Mouse (Mus musculus) MEL (cell line): ENCODE data around the gene Usp44. TPM values are rescaled to one million over a fixed set of nuclear protein-coding genes. Genes with fewer than 3 reads are reported as not detected.
A peak's percentile ranks its signal among the peaks of the same experiment; 100 is the strongest.

Experiments used
- DNase-seq: peaks from one replicate; pipeline ENCODE4 v3.0.0; 2011; ENCODE audit warnings: low read depth, low spot score
- H3K27ac ChIP-seq: 2 replicates; pipeline ENCODE4 v1.5.1; 2012; ENCODE audit warnings: low read depth, mild to moderate bottlenecking, control low read depth, low read length, moderate library complexity; ENCODE audit not compliant: control insufficient read depth
- H3K27me3 ChIP-seq, 2 experiments: fragments of 150-350 bp in 1 of 2; sonication (generic) in 1 of 2; 2 replicates each; pipeline ENCODE4 v1.6.1; 2012; ENCODE audit warnings: low read length in 2 of 2, mild to moderate bottlenecking in 2 of 2, improper control_type of control experiment in 1 of 2, moderate library complexity in 1 of 2; ENCODE audit not compliant: insufficient read depth in 2 of 2, control insufficient read depth in 1 of 2
- H3K36me3 ChIP-seq, 2 experiments: 2 replicates each; pipeline ENCODE4 v1.6.1; 2012 to 2014; ENCODE audit warnings: low read length in 2 of 2, improper control_type of control experiment in 1 of 2, inconsistent platforms in 1 of 2, mild to moderate bottlenecking in 1 of 2; ENCODE audit not compliant: insufficient read depth in 2 of 2, control insufficient read depth in 1 of 2
- H3K4me1 ChIP-seq, 2 experiments: fragments of 150-350 bp in 1 of 2; sonication (generic) in 1 of 2; 2 replicates each; pipeline ENCODE4 v1.6.1; 2012; ENCODE audit warnings: low read length in 2 of 2, improper control_type of control experiment in 1 of 2, mild to moderate bottlenecking in 1 of 2; ENCODE audit not compliant: insufficient read depth in 2 of 2, control insufficient read depth in 1 of 2
- H3K4me3 ChIP-seq, 2 experiments: fragments of 150-350 bp in 1 of 2; sonication (generic) in 1 of 2; 2 replicates each; pipeline ENCODE4 v1.5.1; 2012; ENCODE audit warnings: low read depth in 2 of 2, low read length in 2 of 2, mild to moderate bottlenecking in 2 of 2, moderate library complexity in 2 of 2, control low read depth in 1 of 2, improper control_type of control experiment in 1 of 2; ENCODE audit not compliant: control insufficient read depth in 1 of 2, insufficient read depth in 1 of 2
- H3K79me2 ChIP-seq: 2 replicates; pipeline ENCODE4 v1.6.1; 2012; ENCODE audit warnings: mild to moderate bottlenecking, low read length, moderate library complexity; ENCODE audit not compliant: control insufficient read depth, poor library complexity, insufficient read depth
- H3K9ac ChIP-seq: 2 replicates; pipeline ENCODE4 v1.6.1; 2012; ENCODE audit warnings: low read depth, mild to moderate bottlenecking, control low read depth, low read length, moderate library complexity; ENCODE audit not compliant: control insufficient read depth, poor library complexity, severe bottlenecking
- H3K9me3 ChIP-seq: fragments of 150-350 bp; sonication (generic); replicated peaks from 2 replicates; pipeline ENCODE4 v1.6.1; 2012; ENCODE audit warnings: mild to moderate bottlenecking, low read length, improper control_type of control experiment, moderate library complexity; ENCODE audit not compliant: insufficient read depth
- CHD2 ChIP-seq: IDR thresholded peaks from 2 replicates; pipeline ENCODE4 v1.6.1; 2011; ENCODE audit warnings: low read length, improper control_type of control experiment
- E2F4 ChIP-seq: IDR thresholded peaks from 2 replicates; pipeline ENCODE4 v1.6.1; 2011; ENCODE audit warnings: low read depth, low read length, improper control_type of control experiment, borderline replicate concordance
- EP300 ChIP-seq, 2 experiments: IDR thresholded peaks; 2 replicates each; pipeline ENCODE4 v1.6.1; 2011; ENCODE audit warnings: improper control_type of control experiment in 2 of 2, low read length in 2 of 2, low read depth in 1 of 2, mild to moderate bottlenecking in 1 of 2
- ETS1 ChIP-seq: IDR thresholded peaks from 2 replicates; pipeline ENCODE4 v1.6.1; 2012; ENCODE audit warnings: low read depth, mild to moderate bottlenecking, inconsistent platforms, low read length, improper control_type of control experiment, moderate library complexity
- GABPA ChIP-seq: IDR thresholded peaks from 2 replicates; pipeline ENCODE4 v1.6.1; 2012; ENCODE audit warnings: low read depth, mild to moderate bottlenecking, inconsistent platforms, low read length, improper control_type of control experiment, moderate library complexity
- GATA1 ChIP-seq: IDR thresholded peaks from 2 replicates; pipeline ENCODE4 v1.6.1; 2011; ENCODE audit warnings: low read depth, low read length, improper control_type of control experiment
- JUND ChIP-seq: IDR thresholded peaks from 2 replicates; pipeline ENCODE4 v1.6.1; 2011; ENCODE audit warnings: low read depth, mild to moderate bottlenecking, improper control_type of control experiment, low read length
- KAT2A ChIP-seq: conservative IDR thresholded peaks from 2 replicates; pipeline ENCODE4 v1.6.1; 2012; ENCODE audit warnings: low read depth, low read length, improper control_type of control experiment, inconsistent platforms
- MAFK ChIP-seq: IDR thresholded peaks from 2 replicates; pipeline ENCODE4 v1.6.1; 2011; ENCODE audit warnings: low read depth, mild to moderate bottlenecking, low read length, improper control_type of control experiment, borderline replicate concordance
- MAX ChIP-seq: IDR thresholded peaks from 2 replicates; pipeline ENCODE4 v1.6.1; 2011; ENCODE audit warnings: low read length, improper control_type of control experiment
- MAZ ChIP-seq: IDR thresholded peaks from 2 replicates; pipeline ENCODE4 v1.6.1; 2012; ENCODE audit warnings: low read depth, mild to moderate bottlenecking, inconsistent platforms, low read length, improper control_type of control experiment
- MXI1 ChIP-seq: IDR thresholded peaks from 2 replicates; pipeline ENCODE4 v1.6.1; 2011; ENCODE audit warnings: mild to moderate bottlenecking, low read depth, low read length, improper control_type of control experiment
- MYB ChIP-seq: IDR thresholded peaks from 2 replicates; pipeline ENCODE4 v1.6.1; 2011; ENCODE audit warnings: mild to moderate bottlenecking, low read depth, low read length, improper control_type of control experiment
- MYC ChIP-seq: IDR thresholded peaks from 2 replicates; pipeline ENCODE4 v1.6.1; 2011; ENCODE audit warnings: low read depth, mild to moderate bottlenecking, low read length, improper control_type of control experiment, moderate library complexity
- NELFE ChIP-seq: IDR thresholded peaks from 2 replicates; pipeline ENCODE4 v1.6.1; 2011; ENCODE audit warnings: low read depth, low read length, improper control_type of control experiment
- NRF1 ChIP-seq: IDR thresholded peaks from 2 replicates; pipeline ENCODE4 v1.6.1; 2014; ENCODE audit warnings: low read depth, mild to moderate bottlenecking, inconsistent platforms, low read length, improper control_type of control experiment, moderate library complexity; ENCODE audit not compliant: poor library complexity, insufficient read depth, severe bottlenecking
- POLR2AphosphoS2 ChIP-seq: IDR thresholded peaks from 2 replicates; pipeline ENCODE4 v1.6.1; 2011; ENCODE audit warnings: low read length, improper control_type of control experiment
- POLR2AphosphoS5 ChIP-seq: IDR thresholded peaks from 2 replicates; pipeline ENCODE4 v1.6.1; 2012; ENCODE audit warnings: low read depth, borderline replicate concordance, mild to moderate bottlenecking, inconsistent platforms, low read length, moderate library complexity, mixed read lengths
- RAD21 ChIP-seq: IDR thresholded peaks from 2 replicates; pipeline ENCODE4 v1.6.1; 2011; ENCODE audit warnings: mild to moderate bottlenecking, low read depth, low read length, improper control_type of control experiment
- RCOR1 ChIP-seq: IDR thresholded peaks from 2 replicates; pipeline ENCODE4 v1.6.1; 2012; ENCODE audit warnings: low read depth, mild to moderate bottlenecking, inconsistent platforms, low read length, improper control_type of control experiment
- SIN3A ChIP-seq: IDR thresholded peaks from 2 replicates; pipeline ENCODE4 v1.6.1; 2012; ENCODE audit warnings: low read length, improper control_type of control experiment, inconsistent platforms
- SMC3 ChIP-seq: IDR thresholded peaks from 2 replicates; pipeline ENCODE4 v1.6.1; 2011; ENCODE audit warnings: low read depth, low read length, improper control_type of control experiment
- TAL1 ChIP-seq: IDR thresholded peaks from 2 replicates; pipeline ENCODE4 v1.6.1; 2012; ENCODE audit warnings: mild to moderate bottlenecking, inconsistent platforms, low read length, moderate library complexity, mixed read lengths
- UBTF ChIP-seq: IDR thresholded peaks from 2 replicates; pipeline ENCODE4 v1.6.1; 2012; ENCODE audit warnings: low read depth, mild to moderate bottlenecking, inconsistent platforms, low read length, improper control_type of control experiment, moderate library complexity, borderline replicate concordance; ENCODE audit not compliant: insufficient read depth
- USF1 ChIP-seq: IDR thresholded peaks from 2 replicates; pipeline ENCODE4 v1.6.1; 2014; ENCODE audit warnings: low read depth, mild to moderate bottlenecking, inconsistent platforms, low read length, improper control_type of control experiment, moderate library complexity
- USF2 ChIP-seq, 2 experiments: IDR thresholded peaks; 2 replicates each; pipeline ENCODE4 v1.6.1; 2011 to 2012; ENCODE audit warnings: improper control_type of control experiment in 2 of 2, low read length in 2 of 2, borderline replicate concordance in 1 of 2, inconsistent platforms in 1 of 2, low read depth in 1 of 2, mild to moderate bottlenecking in 1 of 2; ENCODE audit not compliant: insufficient read depth in 1 of 2
- ZC3H11A ChIP-seq: IDR thresholded peaks from 2 replicates; pipeline ENCODE4 v1.6.1; 2012; ENCODE audit warnings: low read depth, mild to moderate bottlenecking, inconsistent platforms, low read length, improper control_type of control experiment
- ZNF384 ChIP-seq: IDR thresholded peaks from 2 replicates; pipeline ENCODE4 v1.6.1; 2012; ENCODE audit warnings: low read depth, mild to moderate bottlenecking, inconsistent platforms, low read length, improper control_type of control experiment
- polyA plus RNA-seq, 2 experiments: library from polyadenylated mRNA; stranded (reverse) in 1 of 2; unstranded in 1 of 2; fragments of >175 nt in 1 of 2; fragments of >200 nt in 1 of 2; gene quantifications; 2 replicates each; pipeline versions ENCODE4 v1.2.1 to v1.2.4; 2012; ENCODE audit warnings: low replicate concordance in 2 of 2, low read depth in 1 of 2; ENCODE audit not compliant: insufficient read length in 2 of 2, insufficient read depth in 1 of 2, missing spikeins in 1 of 2
- total RNA-seq: library from RNA; depleted of rRNA; stranded (reverse); fragments of 300-350 nt; gene quantifications from 2 replicates; pipeline ENCODE4 v1.2.3, GENCODE M21; 2012

The Usp44 gene
- total and polyA plus RNA-seq, 3 experiments: 0.12 to 1.4 TPM; not detected in 1

DNA sequence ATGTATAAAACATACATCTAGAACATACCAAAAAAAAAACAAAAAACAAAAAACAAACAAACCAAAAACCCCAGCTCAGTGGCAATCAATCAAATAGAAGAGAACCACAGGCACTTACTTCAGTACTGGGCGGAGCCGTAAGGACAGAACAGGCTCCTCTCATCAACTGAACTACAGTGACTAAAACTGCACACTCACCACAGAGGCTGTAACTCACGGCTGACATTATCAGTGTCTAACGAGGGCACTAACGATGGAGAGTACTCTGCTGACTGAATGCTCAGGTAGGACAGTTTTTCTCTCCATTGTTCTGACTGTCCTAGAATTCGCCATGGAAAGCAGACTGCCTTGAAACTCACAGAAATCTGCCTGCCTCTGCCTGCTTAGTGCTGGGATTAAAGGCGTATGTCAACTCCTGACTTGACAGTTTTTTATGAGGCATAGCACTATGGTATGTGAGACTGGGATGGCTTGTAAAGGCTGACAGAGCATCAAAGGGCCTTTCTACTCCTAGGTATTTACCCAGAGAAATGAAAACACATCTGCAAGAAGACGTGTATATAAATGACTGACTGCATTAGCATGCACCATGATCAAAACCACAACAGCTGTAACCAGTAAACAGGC, 51.5 kb downstream of the Usp44 start:
- peaks cover 72% of the 10 kb centered on the region for H3K79me2 ChIP-seq
- 0 out of 2 replicates have a peak overlapping the region, but pooled peaks have one; percentile 3 for H3K9ac ChIP-seq
- H3K9me3 ChIP-seq: no peaks in the 10 kb centered on the region
- peak overlapping the region; percentile 45 for H3K27ac ChIP-seq
- peaks cover 45 to 58% of the 10 kb centered on the region in 2 experiments for H3K36me3 ChIP-seq
- no peaks in the 10 kb centered on the region for H3K27me3 ChIP-seq
- DNase-seq: peak; percentile 89
- H3K4me1 ChIP-seq: peaks cover 21 to 36% of the 10 kb centered on the region in 2 experiments
- H3K4me3 ChIP-seq: no peak overlapping the region
- TF ChIP-seq NELFE (no peak), MYB (no peak), UBTF (no peak), EP300 (IDR thresholded peaks at IDR 0.05; ENCODE audit: low read depth in 1 of 2, low read length in 2 of 2) (peak in 1 of 2 experiments; percentile 52; a peak in 2 of 4 replicates), MXI1 (0 out of 2 replicates have a peak, but pooled peaks have one; percentile 32), GATA1 (peak; percentile 57), CHD2 (no peak), SIN3A (peak; percentile 18; the same call in 1 of the 2 replicates), POLR2AphosphoS5 (no peak), ETS1 (peak; percentile 60; the same call in 1 of the 2 replicates), MYC (no peak), KAT2A (no peak)

DNA sequence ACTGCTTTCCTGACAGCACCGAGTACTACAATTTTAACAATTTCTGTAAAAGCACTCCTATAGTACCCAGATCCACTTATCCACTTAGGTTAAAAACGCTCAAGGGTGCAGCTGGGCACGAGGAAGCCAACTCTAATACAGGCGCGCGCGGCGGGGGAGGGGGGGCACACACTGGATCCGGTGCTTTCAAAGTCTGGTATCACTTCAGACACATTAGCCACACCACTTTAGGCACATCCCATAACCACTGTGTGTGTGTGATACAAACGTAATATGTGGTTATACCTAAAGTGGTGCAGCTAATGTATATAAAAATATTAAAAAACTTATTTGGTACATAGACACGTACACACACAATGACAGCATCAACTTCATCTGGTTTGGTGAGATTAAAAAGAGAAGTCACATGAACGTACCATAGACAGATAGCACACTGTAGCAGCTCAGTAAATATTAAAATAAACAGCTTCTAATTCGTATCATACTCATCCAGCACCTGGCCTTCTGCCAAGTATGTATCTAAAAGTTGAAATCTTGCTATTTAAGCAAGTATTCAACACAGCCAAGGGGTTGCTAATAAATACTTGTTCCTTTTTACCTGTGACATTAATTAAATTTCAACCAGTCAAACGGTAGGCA, 54.6 kb downstream of the Usp44 start:
- no peaks in the 10 kb centered on the region for H3K27me3 ChIP-seq
- H3K4me1 ChIP-seq: peaks cover 24 to 38% of the 10 kb centered on the region in 2 experiments
- H3K79me2 ChIP-seq: peaks cover 74% of the 10 kb centered on the region
- H3K9me3 ChIP-seq: no peaks in the 10 kb centered on the region
- H3K27ac ChIP-seq: peak overlapping the region; percentile 93
- H3K4me3 ChIP-seq: peak overlapping the region; percentile 8 to 20
- H3K9ac ChIP-seq: peak overlapping the region; percentile 55
- H3K36me3 ChIP-seq: peaks cover 28 to 62% of the 10 kb centered on the region in 2 experiments
- DNase-seq: peak; percentile 97
- TF ChIP-seq USF1 (peak; percentile 88), GABPA (no peak), UBTF (no peak), MYC (peak; percentile 49; the same call in 1 of the 2 replicates), ZC3H11A (no peak), KAT2A (no peak), ETS1 (peak; percentile 98), RAD21 (no peak), EP300 (IDR thresholded peaks at IDR 0.05; ENCODE audit: low read depth in 1 of 2, low read length in 2 of 2) (peak; percentile 93 to 94), MAFK (peak; percentile 75; the same call in 1 of the 2 replicates), NRF1 (no peak), E2F4 (no peak), SIN3A (peak; percentile 98), POLR2AphosphoS2 (peak; percentile 79; the same call in 1 of the 2 replicates), JUND (no peak), SMC3 (no peak), MAZ (no peak), ZNF384 (no peak), USF2 (IDR thresholded peaks at IDR 0.05; ENCODE audit: borderline replicate concordance in 1 of 2, insufficient read depth in 1 of 2, low read depth in 1 of 2, low read length in 2 of 2) (no peak), RCOR1 (peak; percentile 40; the same call in 1 of the 2 replicates), MYB (0 out of 2 replicates have a peak, but pooled peaks have one; percentile 41), MAX (no peak), TAL1 (peak; percentile 92), MXI1 (peak; percentile 83; the same call in 1 of the 2 replicates)
